Mouse (Mus musculus): Measurements from ENCODE around the gene Wipi2.

GRCm38 (mm10) chr5:142679065-142679464 is 51.6 kb downstream of the Wipi2 start:
- TF ChIP-seq CTCF (IDR thresholded peaks at IDR 0.05; ENCODE audit: low read depth) (no peak), EP300 (optimal IDR thresholded peaks at IDR 0.05) (no peak)

All from stomach, postnatal 0 days (tissue).